17 mouse cellular contexts compared by ENCODE assay signal in the genomic region with DNA sequence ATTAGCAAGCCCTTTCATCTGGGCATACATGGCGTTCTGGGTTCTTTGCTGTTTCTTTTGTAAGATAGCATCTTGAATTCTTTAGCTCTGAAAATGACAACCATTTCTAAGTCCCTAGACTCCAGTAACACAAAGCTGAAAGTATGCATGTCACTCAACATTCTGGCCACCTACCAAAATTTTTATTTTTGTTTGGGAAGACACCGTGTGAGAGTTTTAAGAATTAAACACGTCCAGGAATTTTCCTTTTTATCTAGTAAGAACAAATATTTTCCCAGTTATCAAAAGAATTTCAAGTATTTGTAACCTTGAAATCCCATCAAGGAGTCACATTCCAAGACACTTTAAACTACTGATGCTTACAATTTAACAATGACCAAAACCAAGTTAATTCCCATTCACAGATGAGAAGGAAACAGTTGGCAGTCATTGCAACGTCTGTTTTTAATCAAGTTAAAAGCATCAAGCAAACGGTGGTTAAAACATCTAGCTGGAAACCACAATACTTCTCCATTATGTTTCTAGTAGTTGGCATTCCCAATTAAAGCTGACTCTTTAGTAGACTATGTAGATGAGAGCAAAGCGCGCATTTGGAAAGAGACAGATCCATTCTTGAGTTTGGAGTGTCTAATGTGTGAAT. TPM values are rescaled to one million over a fixed set of nuclear protein-coding genes. Genes with fewer than 3 reads are reported as not detected.
"Had no signal": no experiment of that assay in that cellular context is flagged by ENCODE, and none has a peak within 500 bp of the region (broad histone marks: within the 10 kb centered on the region; RNA-seq: fewer than 3 reads in every experiment).

No protein-coding gene starts in this region.

- H3K9ac ChIP-seq: limb, embryonic 12.5 days; liver, embryonic 15.5 days; midbrain, embryonic 13.5 days; neural tube, embryonic 15.5 days had no signal

- H3K27me3 ChIP-seq: limb, embryonic 12.5 days; midbrain, embryonic 13.5 days; neural tube, embryonic 15.5 days had no signal

- H3K27ac ChIP-seq: left cerebral cortex, adult 2 months; limb, embryonic 12.5 days; liver, embryonic 15.5 days; midbrain, embryonic 13.5 days; neural tube, embryonic 15.5 days had no signal

- H3K4me1 ChIP-seq: limb, embryonic 12.5 days; midbrain, embryonic 13.5 days; neural tube, embryonic 15.5 days had no signal

- H3K36me3 ChIP-seq: limb, embryonic 12.5 days; liver, embryonic 15.5 days; midbrain, embryonic 13.5 days; neural tube, embryonic 15.5 days had no signal

- H3K4me3 ChIP-seq: left cerebral cortex, adult 2 months; limb, embryonic 12.5 days; liver, embryonic 15.5 days; midbrain, embryonic 13.5 days; neural tube, embryonic 15.5 days had no signal

- DNase-seq: kidney, adult 11 months; kidney, adult 9 months; kidney, postnatal 10 days; lung, adult 2 months; lung, postnatal 36 days; right cerebral cortex, adult 18-20 months; right cerebral cortex, postnatal 25 days; thymus, adult 18-20 months; thymus, postnatal 14 days had no signal

- ATAC-seq: midbrain, embryonic 13.5 days had no signal

- H3K4me2 ChIP-seq: limb, embryonic 12.5 days; liver, embryonic 11.5 days; liver, embryonic 15.5 days; midbrain, embryonic 13.5 days; neural tube, embryonic 15.5 days had no signal

- H3K9me3 ChIP-seq: limb, embryonic 12.5 days; liver, embryonic 15.5 days; midbrain, embryonic 13.5 days; neural tube, embryonic 15.5 days had no signal

RNA-seq across cellular contexts. Expression of gene Tmem30c, which starts 56.7 kb away (rescaled TPM):
- polyA plus RNA-seq: liver, embryonic 11.5 days; liver, embryonic 15.5 days; lung, adult 2 months; neural tube, embryonic 11.5 days; small intestine, adult 2 months had no signal
